Mouse (Mus musculus): ENCODE results near the gene Aqp3.

GRCm38 (mm10) chr4:41118706-41119292 is 20.8 kb upstream of the Aqp3 start:
- TF ChIP-seq POLR2A (IDR thresholded peaks at IDR 0.05; ENCODE audit: control insufficient read depth, low read depth, low read length) (no peak), CTCF (IDR thresholded peaks at IDR 0.05; ENCODE audit: control insufficient read depth, insufficient read depth, insufficient replicate concordance, low read depth, low read length) (peak; percentile 84)
